Mouse (Mus musculus) monocyte, adult 2 months (primary cell): ENCODE results near the gene Ep300.
"Not testable (repeated sequence)": the region's sequence is repeated elsewhere in the genome, so short reads cannot be mapped to it uniquely, and the experiment has no call there.

Experiments
- DNase-seq, 2 experiments: peaks; one replicate each; pipeline ENCODE4 v3.0.0; 2022; ENCODE audit warnings: low spot score in 2 of 2, low read depth in 1 of 2

Gene Ep300

DNA sequence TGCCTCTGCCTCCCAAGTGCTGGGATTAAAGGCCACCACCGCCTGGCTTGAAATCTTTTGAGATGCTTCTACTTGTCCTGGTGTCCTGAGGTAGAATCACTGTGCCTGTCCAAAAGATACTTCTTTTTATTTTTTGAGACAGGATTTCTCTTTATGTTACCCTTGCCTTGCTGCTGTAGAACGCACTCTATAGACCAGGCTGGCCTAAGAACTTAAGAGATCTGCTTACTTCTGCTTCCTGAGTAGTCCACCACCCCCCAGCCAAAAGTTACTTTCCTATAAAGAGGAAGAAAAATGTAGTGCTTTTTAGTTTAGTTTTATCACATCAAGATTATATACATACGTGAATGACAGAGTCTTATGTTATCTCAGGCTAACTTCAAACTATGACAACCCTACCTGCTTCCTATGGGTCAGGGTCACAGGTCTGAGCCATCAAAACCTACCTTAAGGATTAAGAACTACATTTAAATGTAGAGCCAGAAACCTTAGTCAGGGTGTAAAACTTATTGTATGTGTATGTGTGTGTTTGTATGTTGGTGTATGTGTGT, 9.1 kb downstream of the Ep300 start:
- DNase-seq, result no peak

GRCm38 (mm10) chr15:81598742-81599141, 13.6 kb downstream of the Ep300 start:
- not testable (repeated sequence) for DNase-seq

GRCm38 (mm10) chr15:81605241-81605640, 20.1 kb downstream of the Ep300 start:
- no peak for DNase-seq

DNA sequence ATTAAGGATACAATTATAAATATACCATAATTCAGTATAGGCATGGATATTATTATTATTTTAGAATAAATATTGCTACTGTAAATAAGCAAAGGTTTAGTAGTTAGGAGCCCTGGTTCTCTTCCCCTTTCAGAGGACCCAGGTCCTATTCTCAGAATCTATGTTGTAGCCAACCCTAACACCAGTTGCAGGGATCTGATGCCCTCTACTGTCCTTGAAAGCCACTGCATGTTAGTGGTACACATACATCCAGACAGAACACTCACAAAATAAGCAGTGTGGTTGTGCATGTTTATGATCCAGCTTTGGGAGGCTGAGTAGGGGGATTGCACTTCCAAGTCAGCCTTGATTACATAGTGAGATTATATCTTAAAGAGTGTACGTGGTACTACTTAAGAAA, 21.5 kb downstream of the Ep300 start:
- no peak for DNase-seq

- DNase-seq, result no peak
These were observed 64.6 kb downstream of the Ep300 start for GRCm38 (mm10) chr15:81649516-81650455.

DNA sequence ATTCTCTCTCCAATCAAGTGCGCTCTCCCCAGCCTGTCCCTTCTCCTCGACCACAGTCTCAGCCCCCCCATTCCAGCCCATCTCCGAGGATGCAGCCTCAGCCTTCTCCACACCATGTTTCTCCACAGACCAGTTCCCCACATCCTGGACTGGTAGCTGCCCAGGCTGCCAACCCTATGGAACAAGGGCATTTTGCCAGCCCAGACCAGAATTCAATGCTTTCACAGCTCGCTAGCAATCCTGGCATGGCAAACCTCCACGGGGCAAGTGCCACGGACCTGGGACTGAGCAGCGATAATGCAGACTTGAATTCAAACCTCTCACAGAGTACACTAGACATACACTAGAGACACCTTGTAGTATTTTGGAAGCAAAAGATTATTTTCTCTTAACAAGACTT, 65.5 kb downstream of the Ep300 start:
- DNase-seq, result no peak

- DNase-seq, result no peak
These were observed 76.5 kb downstream of the Ep300 start for GRCm38 (mm10) chr15:81661701-81662100.

GRCm38 (mm10) chr15:81663281-81663680, 78.1 kb downstream of the Ep300 start:
- no peak for DNase-seq

DNA sequence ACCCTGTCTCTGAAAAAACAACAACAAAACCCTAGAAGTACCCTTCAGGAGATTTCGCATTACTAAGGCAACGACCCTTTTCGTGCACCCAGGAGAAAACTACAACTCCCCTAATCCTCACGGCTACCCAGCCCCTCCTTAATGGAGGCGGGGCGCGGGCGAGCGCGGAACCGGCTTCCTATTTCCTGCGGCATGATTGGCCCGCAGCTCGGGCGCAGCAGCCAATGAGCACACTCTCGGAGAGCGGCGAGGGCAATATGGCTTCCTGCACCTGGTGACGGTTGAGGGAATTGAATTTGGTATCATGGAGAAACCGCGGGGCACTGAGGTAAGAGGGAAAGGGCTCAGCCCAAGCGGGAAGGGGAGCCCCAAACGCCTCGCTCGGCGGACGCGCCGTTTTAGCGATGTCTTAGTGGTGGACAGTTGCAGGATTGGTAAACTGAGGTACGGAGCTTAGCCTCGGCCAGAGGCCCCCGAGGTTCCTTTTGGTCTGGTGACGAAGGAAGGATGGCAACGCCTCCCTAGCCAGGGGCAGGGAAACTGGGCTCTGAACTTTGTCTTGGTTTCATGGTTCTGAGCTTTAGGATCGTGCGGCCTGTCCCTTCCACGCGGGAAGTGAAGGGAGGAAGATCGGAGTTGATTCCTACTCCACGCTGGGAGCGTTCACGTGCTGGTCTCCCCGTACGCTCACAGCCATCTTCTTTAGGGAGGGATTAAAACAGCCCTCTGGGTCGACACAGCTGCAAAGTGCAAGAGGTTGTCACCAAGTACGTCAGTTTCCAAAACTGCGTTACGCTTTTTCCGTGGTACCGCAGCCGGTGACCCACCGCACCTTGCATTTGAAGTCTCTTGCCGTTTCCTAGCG, 78.8 kb downstream of the Ep300 start, which contains the start of gene L3mbtl2:
Gene L3mbtl2, plus strand, starts transcription at position 193 of the 865 bp plus-strand sequence.
- peak; percentile 68 to 77 for DNase-seq

DNA sequence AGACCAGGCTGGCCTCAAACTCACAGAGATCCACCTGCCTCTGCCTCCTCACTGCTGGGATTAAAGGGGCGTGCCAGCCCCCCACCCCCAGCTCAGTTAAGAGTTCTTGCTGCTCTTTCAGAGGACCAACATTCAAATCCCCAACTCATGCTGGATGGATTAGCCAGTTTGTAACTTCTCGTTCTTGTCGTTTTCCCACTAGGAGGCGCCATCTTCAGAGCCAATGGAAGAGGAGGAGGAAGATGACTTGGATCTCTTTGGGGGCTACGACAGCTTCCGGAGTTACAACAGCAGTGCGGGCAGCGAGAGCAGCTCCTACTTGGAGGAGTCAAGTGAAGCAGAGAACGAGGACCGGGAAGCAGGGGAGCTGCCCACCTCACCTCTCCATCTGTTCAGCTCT, 81.8 kb downstream of the Ep300 start:
- no peak for DNase-seq

- DNase-seq, result no peak
These were observed 85.1 kb downstream of the Ep300 start for GRCm38 (mm10) chr15:81670231-81670640.

DNA sequence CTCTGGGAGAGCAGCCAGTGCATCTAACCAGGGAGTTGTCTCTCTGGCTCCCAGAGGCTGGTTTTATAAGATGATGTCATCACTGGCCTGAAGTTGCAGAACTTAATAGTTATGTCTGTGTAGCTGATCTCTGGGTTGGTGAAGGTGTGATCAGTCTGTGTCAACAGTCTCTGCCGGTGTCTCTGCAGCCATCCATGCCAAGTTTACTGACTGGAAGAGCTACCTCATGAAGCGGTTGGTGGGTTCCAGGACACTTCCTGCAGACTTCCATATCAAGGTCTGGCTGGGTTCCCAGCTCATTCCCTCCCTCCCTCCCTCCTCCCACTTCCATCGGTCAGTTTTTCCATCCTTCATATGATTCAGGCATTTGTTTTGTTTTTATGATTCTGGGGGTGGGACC, 91.5 kb downstream of the Ep300 start:
- DNase-seq, result no peak

- DNase-seq, result no peak
These were observed 95.2 kb downstream of the Ep300 start for GRCm38 (mm10) chr15:81680301-81680805.

- no peak for DNase-seq
These were observed 108.3 kb downstream of the Ep300 start for GRCm38 (mm10) chr15:81693366-81693966.

GRCm38 (mm10) chr15:81693967-81694881, 109.1 kb downstream of the Ep300 start:
- peak; percentile 67 to 80 for DNase-seq

DNA sequence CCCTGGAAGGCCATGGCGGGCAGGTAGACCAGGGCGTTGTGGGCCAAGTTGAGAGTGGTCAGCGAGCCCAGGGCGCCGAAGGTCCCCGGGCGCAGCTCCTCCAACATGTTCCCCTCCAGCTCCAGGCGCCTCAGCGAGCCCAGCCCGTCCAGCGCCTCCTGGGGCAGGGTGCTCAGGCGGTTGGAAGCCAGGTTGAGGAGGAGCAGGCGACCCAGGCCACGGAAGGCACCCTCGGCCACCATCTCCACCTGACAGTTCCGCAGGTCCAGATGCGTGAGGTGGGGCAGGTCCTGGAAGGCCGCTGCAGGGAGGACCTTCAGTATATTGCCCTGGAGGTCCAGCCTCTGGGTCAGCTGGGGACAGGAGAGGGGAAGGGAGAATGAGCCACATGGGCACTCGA, 109.7 kb downstream of the Ep300 start:
- no peak for DNase-seq

DNA sequence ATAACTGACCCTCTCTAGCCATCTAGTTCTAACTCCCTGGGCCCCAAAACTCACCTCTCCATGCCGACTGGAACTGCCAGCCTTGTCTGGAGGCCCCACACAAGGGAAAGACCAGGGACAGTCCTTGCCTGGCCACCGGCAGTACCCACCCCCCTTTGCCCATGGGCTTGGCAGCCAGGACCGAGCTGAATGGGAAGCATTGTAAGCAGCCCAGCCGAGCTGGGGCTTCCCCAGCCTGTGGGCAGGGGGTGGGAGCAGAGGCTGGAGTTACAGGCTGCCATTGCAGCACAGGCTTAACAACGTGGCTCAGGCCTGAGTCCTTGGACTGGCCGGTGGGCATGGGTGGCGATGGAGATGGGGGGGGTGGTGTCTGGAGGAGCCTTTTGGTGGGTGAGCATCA, 112.0 kb downstream of the Ep300 start, which contains the start of gene Chadl:
Gene Chadl, minus strand, starts transcription at position 113 of the 400 bp plus-strand sequence.
- no peak for DNase-seq

DNA sequence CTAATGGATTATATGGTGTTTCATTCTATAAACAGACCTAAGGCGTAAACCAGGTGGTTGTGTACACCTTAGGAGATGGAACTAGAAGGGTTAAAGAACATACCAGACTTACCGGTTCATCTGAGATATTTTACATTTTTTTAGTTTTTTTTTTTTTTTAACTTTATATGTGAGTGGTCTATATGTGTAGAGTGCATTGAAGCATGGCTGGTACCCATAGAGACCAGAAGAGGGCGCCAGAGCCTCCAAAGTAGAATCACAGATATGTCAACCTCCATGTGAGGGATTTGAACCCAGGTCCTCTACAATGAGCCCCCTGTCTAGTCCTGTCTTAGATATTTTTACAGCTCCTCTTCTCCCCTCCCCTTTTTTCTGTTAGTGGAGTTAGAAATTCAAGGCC, 112.7 kb downstream of the Ep300 start:
- no peak for DNase-seq

- DNase-seq, result no peak
These were observed 113.4 kb downstream of the Ep300 start for GRCm38 (mm10) chr15:81698532-81698931.

- no peak for DNase-seq
These were observed 115.0 kb downstream of the Ep300 start for GRCm38 (mm10) chr15:81700161-81700560.
